Mouse (Mus musculus) kidney, postnatal 0 days (tissue): ENCODE measurements around the gene Mark3. TPM values are rescaled to one million over a fixed set of nuclear protein-coding genes. Genes with fewer than 3 reads are reported as not detected.

Experiments used
- ATAC-seq: fragments of 200-750 bp; cut with Nextera tagmentation; replicated peaks from 2 replicates; pipeline ENCODE4 v1.8.0; 2017; ENCODE audit warnings: low read depth, moderate number of reproducible peaks, moderate TSS enrichment, moderate library complexity; ENCODE audit not compliant: low FRiP score
- DNase-seq: peaks from one replicate; pipeline ENCODE4 v3.0.0-alpha.2; 2016; ENCODE audit warnings: low spot score
- H3K27ac ChIP-seq: fragments of 300-500 bp; sonication (generic); 2 replicates; pipeline ENCODE4 v1.5.1; 2014; ENCODE audit warnings: mild to moderate bottlenecking
- H3K27me3 ChIP-seq: fragments of 300-500 bp; sonication (generic); 2 replicates; pipeline ENCODE4 v1.6.1; 2014; ENCODE audit warnings: low read length, mixed read lengths; ENCODE audit not compliant: insufficient read depth
- H3K36me3 ChIP-seq: fragments of 300-500 bp; sonication (generic); 2 replicates; pipeline ENCODE4 v1.6.1; 2014; ENCODE audit warnings: low read length, mixed read lengths; ENCODE audit not compliant: insufficient read depth
- H3K4me1 ChIP-seq: fragments of 300-500 bp; sonication (generic); replicated peaks from 2 replicates; pipeline ENCODE4 v1.6.1; 2014; ENCODE audit warnings: antibody characterized with exemption, low read length, mixed read lengths; ENCODE audit not compliant: insufficient read depth
- H3K4me2 ChIP-seq: fragments of 300-500 bp; sonication (generic); 2 replicates; pipeline ENCODE4 v1.6.1; 2014; ENCODE audit warnings: mild to moderate bottlenecking, low read length, moderate library complexity, mixed read lengths
- H3K4me3 ChIP-seq: fragments of 300-500 bp; sonication (generic); replicated peaks from 2 replicates; pipeline ENCODE4 v1.5.1; 2014; ENCODE audit warnings: low read depth, low read length
- H3K9ac ChIP-seq: fragments of 300-500 bp; sonication (generic); 2 replicates; pipeline ENCODE4 v1.6.1; 2014; ENCODE audit warnings: low read depth, low read length
- H3K9me3 ChIP-seq: fragments of 300-500 bp; sonication (generic); replicated peaks from 2 replicates; pipeline ENCODE4 v1.6.1; 2016; ENCODE audit warnings: low read length, inconsistent platforms, mixed read lengths
- CTCF ChIP-seq: IDR thresholded peaks from 2 replicates; pipeline ENCODE4 v1.5.1; 2016; ENCODE audit warnings: antibody characterized with exemption, low read depth, mild to moderate bottlenecking, moderate library complexity
- WGBS: fragments of 180-500 bp; shearing (Covaris S2); extraction: QIAGEN DNeasy Blood & Tissue Kit; methylation state at CpG from one replicate; pipeline ENCODE4 v1.1.7; 2014; 5-methylcytosine and 5-hydroxymethylcytosine counted together
- polyA plus RNA-seq: library from polyadenylated mRNA; unstranded; fragments of >200 nt; fragmentation: Nextera tagmentation; extraction: Ambion mirVana; gene quantifications from 2 replicates; pipeline ENCODE4 v1.2.1, GENCODE M21; 2015

Gene Mark3
- polyA plus RNA-seq, 1 experiment from 2014 or later: 37.9 TPM

- Histone ChIP-seq H3K4me2 (no peak overlapping the region), H3K4me3 (no peak overlapping the region), H3K27ac (no peak overlapping the region), H3K4me1 (0 out of 2 replicates have a peak, but pooled peaks cover 4% of the 10 kb centered on the region), H3K9ac (no peak overlapping the region), H3K36me3 (no peaks in the 10 kb centered on the region), H3K27me3 (no peaks in the 10 kb centered on the region), H3K9me3 (no peaks in the 10 kb centered on the region)
- DNase-seq (no peak), ATAC-seq (no peak)
- WGBS: 59% methylated on average over 6 of the region's 6 CpGs
- no peak for TF ChIP-seq CTCF
Measured at GRCm38 (mm10) chr12:111557538-111557937, 16.8 kb upstream of the Mark3 start.

DNA sequence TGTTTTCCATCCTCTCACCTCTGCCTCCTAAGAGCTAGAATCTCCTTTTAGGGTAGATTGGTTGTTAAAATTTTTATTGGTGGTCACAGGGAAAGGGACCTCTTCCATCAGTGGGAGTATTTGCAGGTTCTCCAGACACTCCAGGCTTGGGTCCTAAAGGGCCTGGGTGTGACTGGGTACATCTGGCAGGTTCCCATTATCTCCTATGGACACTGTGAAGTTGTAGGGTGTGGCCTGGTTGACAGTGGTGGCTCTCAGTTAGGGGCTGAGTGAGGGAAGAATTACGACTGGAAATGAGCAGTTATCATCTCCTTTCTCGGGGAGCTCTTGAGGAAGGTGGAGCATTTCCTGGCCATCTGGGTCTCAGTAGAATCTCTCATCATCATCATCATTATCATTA is 15.7 kb upstream of the Mark3 start:
- Histone ChIP-seq H3K27ac (no peak overlapping the region), H3K4me3 (no peak overlapping the region), H3K4me2 (no peak overlapping the region), H3K9me3 (no peaks in the 10 kb centered on the region), H3K27me3 (no peaks in the 10 kb centered on the region), H3K36me3 (no peaks in the 10 kb centered on the region), H3K4me1 (0 out of 2 replicates have a peak, but pooled peaks cover 4% of the 10 kb centered on the region), H3K9ac (no peak overlapping the region)
- ATAC-seq (no peak), DNase-seq (no peak)
- 38% methylated on average over 2 of the region's 2 CpGs for WGBS
- no peak for TF ChIP-seq CTCF

- Histone ChIP-seq H3K4me1 (0 out of 2 replicates have a peak, but pooled peaks cover 4% of the 10 kb centered on the region), H3K27ac (no peak overlapping the region), H3K27me3 (no peaks in the 10 kb centered on the region), H3K36me3 (no peaks in the 10 kb centered on the region), H3K9ac (0 out of 2 replicates have a peak overlapping the region, but pooled peaks have one; percentile 10), H3K4me2 (peak overlapping the region; percentile 34), H3K9me3 (no peaks in the 10 kb centered on the region), H3K4me3 (no peak overlapping the region)
- TF ChIP-seq CTCF: no peak
- peak; percentile 58; the same call in 1 of the 2 replicates for ATAC-seq
- no peak for DNase-seq
- 31% methylated on average over 18 of the region's 18 CpGs for WGBS
Measured at GRCm38 (mm10) chr12:111559647-111560258, 14.6 kb upstream of the Mark3 start.

DNA sequence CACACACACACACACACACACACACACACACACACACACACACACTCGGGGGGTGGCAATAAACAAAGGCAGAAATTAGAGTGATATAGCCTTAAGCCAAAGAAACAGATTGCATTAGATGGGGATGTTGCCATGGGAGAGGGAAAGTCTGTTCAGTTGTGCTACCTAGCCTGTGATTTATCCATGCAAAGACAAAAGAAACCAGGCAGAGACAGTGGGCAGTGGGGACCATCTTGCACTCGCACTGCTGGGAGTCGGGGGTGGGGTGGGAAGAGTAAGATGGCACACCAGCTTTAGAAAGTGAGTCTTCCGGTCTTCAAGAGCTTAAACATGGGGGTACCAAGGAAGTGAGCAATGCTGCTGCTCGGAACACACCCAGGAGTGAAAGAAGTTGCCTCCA is 14.0 kb upstream of the Mark3 start:
- Histone ChIP-seq H3K27ac (no peak overlapping the region), H3K27me3 (no peaks in the 10 kb centered on the region), H3K4me3 (no peak overlapping the region), H3K4me1 (0 out of 2 replicates have a peak, but pooled peaks cover 4% of the 10 kb centered on the region), H3K36me3 (no peaks in the 10 kb centered on the region), H3K4me2 (no peak overlapping the region), H3K9me3 (no peaks in the 10 kb centered on the region), H3K9ac (no peak overlapping the region)
- no peak for ATAC-seq
- DNase-seq: no peak
- TF ChIP-seq CTCF: no peak
- 68% methylated on average over 5 of the region's 5 CpGs for WGBS

GRCm38 (mm10) chr12:111562276-111562814 is 12.0 kb upstream of the Mark3 start:
- WGBS: 36% methylated on average over 4 of the region's 4 CpGs
- H3K27me3 ChIP-seq: no peaks in the 10 kb centered on the region
- no peak for TF ChIP-seq CTCF

DNA sequence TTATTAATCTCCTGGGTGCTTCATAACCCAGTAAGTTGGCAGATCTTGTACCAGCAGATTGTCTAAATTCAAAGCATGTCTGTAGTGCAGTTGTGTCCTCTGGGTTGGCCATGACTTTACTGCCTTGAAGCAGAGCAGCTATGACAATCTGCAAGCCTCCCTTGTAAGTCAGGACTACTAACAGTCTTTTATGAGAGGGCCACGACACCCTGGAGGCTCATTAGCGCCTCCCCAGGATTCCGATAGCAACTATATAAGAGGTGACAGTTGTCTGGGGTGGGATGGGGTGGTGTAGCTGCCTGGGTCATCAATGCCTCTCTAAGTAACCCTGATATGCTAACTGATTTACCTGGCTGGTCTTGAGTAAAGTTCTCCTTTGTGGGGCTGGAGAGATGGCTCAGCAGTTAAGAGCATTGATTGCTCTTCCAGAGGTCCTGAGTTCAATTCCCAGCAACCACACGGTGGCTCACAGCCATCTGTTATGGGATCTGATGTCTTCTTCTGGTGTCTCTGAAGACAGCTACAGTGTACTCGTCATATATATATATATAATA is 11.2 kb upstream of the Mark3 start:
- 39% methylated on average over 5 of the region's 5 CpGs for WGBS
- Histone ChIP-seq H3K4me1 (0 out of 2 replicates have a peak, but pooled peaks cover 4% of the 10 kb centered on the region), H3K9ac (no peak overlapping the region), H3K4me3 (no peak overlapping the region), H3K27me3 (no peaks in the 10 kb centered on the region), H3K27ac (no peak overlapping the region), H3K36me3 (no peaks in the 10 kb centered on the region), H3K4me2 (no peak overlapping the region), H3K9me3 (no peaks in the 10 kb centered on the region)
- TF ChIP-seq CTCF: peak; percentile 37; the same call in 1 of the 2 replicates
- ATAC-seq (no peak), DNase-seq (no peak)

More at GRCm38 (mm10) chr12:111562276-111562814, 12.0 kb upstream of the Mark3 start:
- Histone ChIP-seq H3K27ac (no peak overlapping the region), H3K4me3 (no peak overlapping the region), H3K36me3 (no peaks in the 10 kb centered on the region), H3K9ac (no peak overlapping the region), H3K9me3 (no peaks in the 10 kb centered on the region), H3K4me1 (0 out of 2 replicates have a peak, but pooled peaks cover 4% of the 10 kb centered on the region), H3K4me2 (no peak overlapping the region)
- DNase-seq: no peak
- ATAC-seq: no peak
